Mouse (Mus musculus): ENCODE measurements at regions not wholly inside any gene's neighbourhood (a gene's known extent, or its start where the extent isn't known, plus 50 kb on each side); places are given as distances from the start of the nearest gene placed in this dataset.

DNA sequence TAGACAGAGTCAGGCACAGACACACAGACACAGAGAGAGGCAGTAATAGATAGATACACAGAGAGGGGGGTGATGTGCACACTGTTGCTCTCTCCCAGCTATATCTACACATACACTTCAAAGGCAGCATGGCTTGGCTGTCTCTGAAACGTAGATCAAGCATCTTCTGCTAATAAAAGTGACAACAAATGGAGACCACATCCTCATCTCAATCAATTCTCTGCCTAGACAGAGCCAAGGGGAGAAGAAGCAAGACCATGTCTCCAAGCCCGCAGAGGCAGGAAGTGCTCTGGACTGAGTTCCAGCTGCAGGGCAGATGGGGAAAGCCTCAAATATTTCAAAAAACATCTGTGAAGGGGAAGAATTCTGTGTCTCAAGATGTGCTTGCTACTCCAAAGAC is 312.3 kb upstream of the Cblb start:
- TF ChIP-seq POLR2A (IDR thresholded peaks at IDR 0.05; ENCODE audit: insufficient read depth, low read length) (no peak), CTCF (IDR thresholded peaks at IDR 0.05; ENCODE audit: low read depth, low read length) (no peak)
